Mouse (Mus musculus): ENCODE results near the gene N4bp2.
"Not testable (repeated sequence)": the region's sequence is repeated elsewhere in the genome, so short reads cannot be mapped to it uniquely, and the experiment has no call there.

N4bp2 gene

GRCm38 (mm10) chr5:65764786-65765634 lies 1.7 kb downstream of the N4bp2 start:
- ATAC-seq (ENCODE audit: low TSS enrichment) = peak; percentile 94

DNA sequence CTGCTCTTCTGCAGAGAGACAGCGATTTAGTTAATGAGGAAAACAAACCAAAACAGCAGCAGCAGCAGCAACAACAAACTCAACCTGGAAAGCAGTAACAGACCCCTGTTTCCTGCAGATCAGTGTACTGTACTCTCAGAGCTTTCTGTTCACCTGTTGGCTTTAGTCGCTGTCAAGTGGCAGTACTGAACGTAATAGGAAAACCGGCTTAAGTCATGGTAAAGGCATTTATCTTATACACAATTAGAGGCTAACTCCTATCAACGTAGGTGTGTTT lies 2.3 kb downstream of the N4bp2 start:
- ATAC-seq (ENCODE audit: low TSS enrichment) = no peak

- ATAC-seq (ENCODE audit: low TSS enrichment) = no peak
These were observed 4.7 kb downstream of the N4bp2 start for GRCm38 (mm10) chr5:65768007-65768406.

- no peak for ATAC-seq (ENCODE audit: low TSS enrichment)
These were observed 6.7 kb downstream of the N4bp2 start for GRCm38 (mm10) chr5:65770065-65770464.

GRCm38 (mm10) chr5:65770493-65770892 lies 7.2 kb downstream of the N4bp2 start:
- no peak for ATAC-seq (ENCODE audit: low TSS enrichment)

GRCm38 (mm10) chr5:65773957-65774356 lies 10.6 kb downstream of the N4bp2 start:
- ATAC-seq (ENCODE audit: low TSS enrichment) = not testable (repeated sequence)

GRCm38 (mm10) chr5:65776166-65776565 lies 12.8 kb downstream of the N4bp2 start:
- no peak for ATAC-seq (ENCODE audit: low TSS enrichment)

GRCm38 (mm10) chr5:65776907-65777306 lies 13.6 kb downstream of the N4bp2 start:
- ATAC-seq (ENCODE audit: low TSS enrichment) = no peak

- ATAC-seq (ENCODE audit: low TSS enrichment) = not testable (repeated sequence)
These were observed 15.7 kb downstream of the N4bp2 start for GRCm38 (mm10) chr5:65778986-65779385.

DNA sequence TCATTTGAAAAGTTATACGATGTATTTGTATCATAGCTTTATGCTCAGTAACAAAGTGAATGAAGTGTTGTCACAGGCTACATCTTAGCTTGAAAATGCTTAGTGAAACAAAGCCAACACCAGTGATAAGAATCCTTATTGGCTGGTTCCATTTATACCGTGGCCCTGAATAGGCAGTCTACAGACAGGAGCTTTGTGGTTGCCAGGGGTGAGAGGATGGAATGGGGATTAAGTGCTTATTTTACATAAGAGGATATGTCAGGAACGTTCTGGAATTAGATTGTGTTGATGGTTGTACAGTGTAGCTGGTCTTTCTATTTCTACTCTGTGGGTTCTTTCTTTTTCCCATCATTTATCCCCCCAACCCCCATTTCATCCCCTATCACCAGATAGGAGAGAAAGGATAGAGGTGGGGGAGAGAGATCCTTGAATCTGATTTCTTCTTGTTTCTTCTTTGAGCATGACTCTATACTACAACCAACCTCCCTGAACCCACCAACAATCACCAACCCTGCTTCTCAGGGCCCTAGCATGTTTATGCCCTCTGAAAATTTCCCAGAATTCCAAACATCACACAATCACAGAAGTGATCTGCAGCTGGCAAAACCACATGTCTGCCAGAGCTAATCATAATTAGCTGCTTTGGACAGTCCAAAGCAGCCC lies 16.2 kb downstream of the N4bp2 start:
- no peak for ATAC-seq (ENCODE audit: low TSS enrichment)

DNA sequence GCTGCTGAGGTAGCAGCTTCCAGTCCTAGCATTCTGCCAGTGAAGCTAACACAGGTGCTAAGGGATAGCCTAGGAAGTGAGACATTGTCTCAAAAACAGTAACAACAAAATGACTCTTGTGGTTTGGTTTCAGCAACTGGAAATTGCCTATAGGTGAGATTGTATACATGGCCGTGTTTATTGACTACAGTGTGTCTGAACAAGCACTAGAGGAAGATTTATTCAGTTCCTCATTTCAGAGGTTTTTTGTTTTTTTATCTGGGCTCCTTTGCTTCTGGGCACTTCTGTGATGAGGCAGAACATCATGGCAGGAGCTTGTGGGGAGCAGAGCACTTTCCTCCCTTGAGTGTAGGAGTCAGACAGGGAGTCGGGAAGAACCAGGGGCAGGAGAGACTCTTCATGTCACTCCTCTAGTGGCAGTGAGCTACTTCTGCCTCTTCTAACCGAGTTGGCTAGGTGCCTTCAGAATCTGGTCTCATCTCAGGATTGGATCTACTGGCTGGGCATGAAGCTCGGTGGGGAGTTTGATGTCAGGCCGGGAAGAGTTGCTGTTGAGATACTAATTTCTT lies 17.9 kb downstream of the N4bp2 start:
- no peak for ATAC-seq (ENCODE audit: low TSS enrichment)

GRCm38 (mm10) chr5:65781769-65782715 lies 18.7 kb downstream of the N4bp2 start:
- no peak for ATAC-seq (ENCODE audit: low TSS enrichment)

DNA sequence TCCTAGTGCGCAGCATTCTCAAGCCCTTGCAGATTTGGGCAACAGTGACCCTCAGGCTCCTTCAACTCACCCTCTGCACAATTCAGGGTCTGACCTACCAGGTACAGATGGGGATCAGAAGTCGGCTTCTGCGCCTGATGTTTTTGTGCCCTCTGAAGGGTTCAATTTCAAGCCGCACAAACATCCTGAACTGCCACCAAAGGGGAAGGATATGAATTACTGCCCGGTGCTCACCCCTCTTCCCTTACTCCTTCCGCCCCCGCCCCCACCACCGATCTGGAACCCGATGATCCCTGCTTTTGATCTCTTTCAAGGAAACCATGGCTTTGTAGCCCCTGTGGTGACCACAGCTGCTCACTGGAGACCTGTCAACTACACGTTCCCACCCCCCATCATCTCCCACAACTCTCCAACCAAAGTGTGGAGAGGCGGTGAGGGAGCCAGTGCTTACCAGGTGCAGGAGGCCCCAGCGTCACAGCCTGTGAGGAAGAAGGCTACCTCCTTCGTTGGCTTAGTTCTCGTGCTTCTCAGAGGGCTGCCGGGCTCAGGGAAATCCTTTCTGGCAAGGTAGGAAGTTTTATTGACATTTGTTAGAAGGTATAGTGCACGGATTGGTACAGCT lies 27.4 kb downstream of the N4bp2 start:
- ATAC-seq (ENCODE audit: low TSS enrichment) = no peak

DNA sequence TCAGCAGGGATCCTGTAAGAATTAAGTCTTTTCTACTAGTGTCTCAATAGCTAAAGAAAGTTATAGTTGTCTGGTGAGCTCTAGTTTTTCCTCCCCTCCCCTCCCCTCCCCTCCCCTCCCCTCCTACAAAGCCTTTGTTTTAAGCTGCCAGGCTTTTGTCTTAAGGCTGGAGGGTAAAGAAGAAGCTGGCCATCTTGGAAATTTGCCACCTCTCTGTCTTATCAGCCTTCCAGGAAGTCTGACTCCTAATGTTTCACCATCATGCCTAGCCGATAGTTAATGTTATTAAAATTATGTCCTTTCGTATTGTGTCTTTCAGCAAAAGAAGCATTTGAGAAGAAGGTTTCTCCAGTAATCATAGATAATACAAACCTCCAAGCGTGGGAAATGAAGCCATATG lies 30.9 kb downstream of the N4bp2 start:
- ATAC-seq (ENCODE audit: low TSS enrichment) = no peak

DNA sequence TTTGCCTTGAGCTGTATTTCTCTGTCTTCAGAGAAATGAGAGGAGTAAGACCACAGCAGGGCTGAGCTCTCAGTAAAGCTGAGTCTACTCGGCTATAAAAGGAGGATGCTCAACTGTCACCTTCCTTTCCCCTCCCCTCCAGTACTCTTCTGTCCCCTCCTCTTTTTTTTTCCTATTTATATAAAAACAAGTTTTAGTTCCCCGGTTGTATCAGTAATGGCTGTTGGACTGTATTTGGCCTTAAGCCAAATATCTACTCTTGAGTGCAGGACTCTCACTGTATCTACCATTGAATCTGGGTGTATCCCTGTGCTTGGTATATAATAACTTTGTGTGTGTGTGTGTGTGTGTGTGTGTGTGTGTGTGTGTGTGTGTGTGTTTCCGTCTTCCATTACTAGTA lies 31.4 kb downstream of the N4bp2 start:
- ATAC-seq (ENCODE audit: low TSS enrichment) = no peak

DNA sequence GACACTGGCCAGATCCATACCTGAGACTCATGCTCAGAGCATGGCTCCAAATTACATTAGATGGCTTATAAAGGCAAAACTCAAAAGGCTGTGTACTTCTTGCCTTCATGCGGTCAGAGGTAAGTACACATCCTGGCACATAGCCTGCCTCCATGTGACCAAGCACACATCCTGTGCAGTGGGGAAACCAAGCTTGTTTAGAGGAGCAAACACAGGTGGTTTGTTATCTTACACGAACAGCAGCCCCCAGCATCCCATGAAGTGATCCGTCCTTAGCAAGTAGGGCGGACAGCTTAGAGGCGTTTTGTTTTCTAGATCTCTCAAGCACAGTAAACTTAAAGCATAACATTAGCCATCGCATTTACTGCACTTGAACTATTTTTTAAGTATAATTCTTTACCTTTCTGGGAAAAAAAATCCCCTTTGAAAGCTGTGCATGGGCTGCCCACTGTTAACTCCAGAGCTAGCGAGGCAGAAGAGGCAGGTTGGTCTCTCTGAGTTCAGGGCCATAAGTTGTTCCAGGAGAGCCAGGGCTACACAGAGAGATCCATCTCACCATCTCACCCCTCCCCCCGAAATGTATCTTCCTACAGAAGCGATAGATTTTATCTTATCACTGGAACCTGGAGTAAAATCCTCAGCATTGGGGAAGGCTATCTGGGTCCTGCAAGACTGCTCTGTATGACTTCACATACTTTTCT lies 32.1 kb downstream of the N4bp2 start:
- no peak for ATAC-seq (ENCODE audit: low TSS enrichment)

- no peak for ATAC-seq (ENCODE audit: low TSS enrichment)
These were observed 32.6 kb downstream of the N4bp2 start for GRCm38 (mm10) chr5:65795994-65796298.

GRCm38 (mm10) chr5:65823601-65824133 lies 60.3 kb downstream of the N4bp2 start:
- no peak for ATAC-seq (ENCODE audit: low TSS enrichment)

- no peak for ATAC-seq (ENCODE audit: low TSS enrichment)
These were observed 63.2 kb downstream of the N4bp2 start for GRCm38 (mm10) chr5:65826476-65826875.

- no peak for ATAC-seq (ENCODE audit: low TSS enrichment)
These were observed 63.8 kb downstream of the N4bp2 start for GRCm38 (mm10) chr5:65827102-65827501.

DNA sequence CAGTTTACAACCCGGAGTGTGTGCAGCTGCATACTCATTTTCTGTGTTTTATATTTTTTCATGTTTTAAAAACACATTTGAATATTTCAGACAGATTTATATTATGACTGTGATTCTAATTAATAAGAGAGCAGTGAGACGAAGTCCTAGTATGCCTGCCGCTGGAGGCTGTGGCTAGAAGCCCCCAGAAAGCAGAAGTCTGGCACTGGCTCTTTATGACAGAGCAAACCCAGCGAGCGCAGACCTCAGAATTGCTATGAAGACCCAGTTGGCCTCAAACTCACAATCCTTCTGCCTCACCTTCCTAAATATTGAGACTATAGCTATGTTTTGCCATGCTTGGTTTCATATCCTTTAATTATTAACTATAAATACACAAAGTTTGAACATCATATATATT lies 64.9 kb downstream of the N4bp2 start:
- no peak for ATAC-seq (ENCODE audit: low TSS enrichment)
